In genomic region chr16:29536411-29537204, GRCm38 (mm10) we compare ENCODE assay signal across 11 mouse cellular contexts. TPM values are rescaled to one million over a fixed set of nuclear protein-coding genes. Genes with fewer than 3 reads are reported as not detected.
DNase-seq lines count a peak whose midpoint lies in the region; ATAC-seq and TF ChIP-seq lines count a peak whose summit lies in the region.
"Had no signal": no experiment of that assay in that cellular context is flagged by ENCODE, and none has a peak within 500 bp of the region (broad histone marks: within the 10 kb centered on the region; RNA-seq: fewer than 3 reads in every experiment).

No protein-coding gene starts in this region.

- peak; percentile 82 for DNase-seq in forebrain, embryonic 14.5 days (ENCODE audit: low spot score)
- DNase-seq in forebrain, embryonic 11.5 days (ENCODE audit: low spot score) = no peak
- DNase-seq in brain, embryonic 14.5 days (ENCODE audit: low read depth) = peak; percentile 88
- peak; percentile 16 for DNase-seq in kidney, postnatal 0 days (ENCODE audit: low spot score)
- peak; percentile 73 for DNase-seq in midbrain, postnatal 0 days (ENCODE audit: low spot score)
- no peak for DNase-seq in ovary, postnatal 14 days (ENCODE audit: low spot score)
- no peak for DNase-seq in urinary bladder, adult 18-20 months (ENCODE audit: low spot score in 2 of 2)

- no peak for TF ChIP-seq POLR2A in brain, embryonic 14.5 days (IDR thresholded peaks at IDR 0.05; ENCODE audit: borderline replicate concordance, extremely low read depth, insufficient read depth, insufficient read length, poor library complexity, severe bottlenecking)

- WGBS in forebrain, embryonic 14.5 days = 37% methylated on average over 15 of the region's 15 CpGs
- WGBS in forebrain, embryonic 11.5 days = 80% methylated on average over 15 of the region's 15 CpGs
- 67% methylated on average over 15 of the region's 15 CpGs for WGBS in kidney, postnatal 0 days
- WGBS in midbrain, postnatal 0 days = 66% methylated on average over 15 of the region's 15 CpGs

- ATAC-seq in forebrain, embryonic 14.5 days = peak; percentile 81
- ATAC-seq in forebrain, embryonic 11.5 days (replicated peaks; ENCODE audit: low FRiP score) = no peak
- peak; percentile 73; the same call in 1 of the 2 replicates for ATAC-seq in kidney, postnatal 0 days (replicated peaks; ENCODE audit: low FRiP score, low read depth)
- ATAC-seq in midbrain, postnatal 0 days (ENCODE audit: low FRiP score) = 0 out of 2 replicates have a peak, but pooled peaks have one; percentile 34
- ATAC-seq in activated CD4-positive, CD25-positive, alpha-beta regulatory T cell, adult 4 months = no peak

- no peak overlapping the region for H3K4me2 ChIP-seq in forebrain, embryonic 14.5 days (ENCODE audit: low read length)
- H3K4me2 ChIP-seq in forebrain, embryonic 11.5 days (ENCODE audit: low read depth, low read length, severe bottlenecking) = no peak overlapping the region
- no peak overlapping the region; the same call in 1 of the 2 replicates for H3K4me2 ChIP-seq in kidney, postnatal 0 days (ENCODE audit: low read length)
- H3K4me2 ChIP-seq in midbrain, postnatal 0 days (ENCODE audit: low read depth, low read length, poor library complexity, severe bottlenecking) = no peak overlapping the region
- H3K4me2 ChIP-seq: heart, embryonic 13.5 days; liver, embryonic 11.5 days; midbrain, embryonic 12.5 days had no signal

- no peaks in the 10 kb centered on the region for H3K9me3 ChIP-seq in forebrain, embryonic 14.5 days (replicated peaks; ENCODE audit: control insufficient read depth, low read length)
- no peaks in the 10 kb centered on the region for H3K9me3 ChIP-seq in forebrain, embryonic 11.5 days (ENCODE audit: control insufficient read depth, low read length)
- H3K9me3 ChIP-seq in kidney, postnatal 0 days (replicated peaks; ENCODE audit: low read length) = no peaks in the 10 kb centered on the region
- H3K9me3 ChIP-seq in midbrain, postnatal 0 days (ENCODE audit: low read length) = no peaks in the 10 kb centered on the region
- H3K9me3 ChIP-seq: heart, embryonic 13.5 days; midbrain, embryonic 12.5 days had no signal

- H3K4me1 ChIP-seq in forebrain, embryonic 14.5 days (ENCODE audit: control insufficient read depth, insufficient read depth, low read length) = peaks cover 5% of the 10 kb centered on the region
- no peaks in the 10 kb centered on the region for H3K4me1 ChIP-seq in forebrain, embryonic 11.5 days (replicated peaks; ENCODE audit: control insufficient read depth, insufficient read depth, low read length)
- peaks cover 2% of the 10 kb centered on the region; the same call in 1 of the 2 replicates for H3K4me1 ChIP-seq in kidney, postnatal 0 days (replicated peaks; ENCODE audit: insufficient read depth, low read length)
- no peaks in the 10 kb centered on the region; the same call in 1 of the 2 replicates for H3K4me1 ChIP-seq in midbrain, postnatal 0 days (ENCODE audit: insufficient read depth, low read length)
- H3K4me1 ChIP-seq: heart, embryonic 13.5 days; midbrain, embryonic 12.5 days had no signal

- no peak for TF ChIP-seq CTCF in brain, embryonic 14.5 days (IDR thresholded peaks at IDR 0.05; ENCODE audit: borderline replicate concordance, extremely low read depth, insufficient read depth, insufficient read length)
- TF ChIP-seq CTCF in kidney, postnatal 0 days (IDR thresholded peaks at IDR 0.05; ENCODE audit: low read depth) = no peak
- no peak for TF ChIP-seq CTCF in midbrain, postnatal 0 days (IDR thresholded peaks at IDR 0.05)

- no peaks in the 10 kb centered on the region for H3K36me3 ChIP-seq in forebrain, embryonic 14.5 days (ENCODE audit: control insufficient read depth, insufficient read depth, low read length)
- H3K36me3 ChIP-seq in forebrain, embryonic 11.5 days (ENCODE audit: control insufficient read depth, insufficient read depth, low read length) = no peaks in the 10 kb centered on the region
- H3K36me3 ChIP-seq in kidney, postnatal 0 days (ENCODE audit: insufficient read depth, low read length) = no peaks in the 10 kb centered on the region
- no peaks in the 10 kb centered on the region for H3K36me3 ChIP-seq in midbrain, postnatal 0 days (ENCODE audit: insufficient read depth, low read length)
- H3K36me3 ChIP-seq: heart, embryonic 13.5 days; midbrain, embryonic 12.5 days had no signal

- no peak overlapping the region for H3K9ac ChIP-seq in forebrain, embryonic 14.5 days (ENCODE audit: low read length)
- no peak overlapping the region for H3K9ac ChIP-seq in forebrain, embryonic 11.5 days (ENCODE audit: low read length)
- H3K9ac ChIP-seq in kidney, postnatal 0 days (ENCODE audit: low read depth, low read length) = no peak overlapping the region
- no peak overlapping the region for H3K9ac ChIP-seq in midbrain, postnatal 0 days (replicated peaks; ENCODE audit: low read length, poor library complexity, severe bottlenecking)
- H3K9ac ChIP-seq: heart, embryonic 13.5 days; midbrain, embryonic 12.5 days had no signal

- no peak overlapping the region for H3K4me3 ChIP-seq in forebrain, embryonic 14.5 days (ENCODE audit: low read depth, low read length)
- H3K4me3 ChIP-seq in forebrain, embryonic 11.5 days (ENCODE audit: low read depth, low read length) = no peak overlapping the region
- H3K4me3 ChIP-seq in kidney, postnatal 0 days (replicated peaks; ENCODE audit: low read depth, low read length) = no peak overlapping the region
- H3K4me3 ChIP-seq in midbrain, postnatal 0 days (ENCODE audit: low read depth, low read length) = no peak overlapping the region
- H3K4me3 ChIP-seq: heart, embryonic 13.5 days; midbrain, embryonic 12.5 days had no signal

- H3K27me3 ChIP-seq in forebrain, embryonic 14.5 days (replicated peaks; ENCODE audit: control insufficient read depth, insufficient read depth, low read length) = no peaks in the 10 kb centered on the region
- H3K27me3 ChIP-seq in forebrain, embryonic 11.5 days (ENCODE audit: control insufficient read depth, insufficient read depth, low read length) = no peaks in the 10 kb centered on the region
- no peaks in the 10 kb centered on the region for H3K27me3 ChIP-seq in kidney, postnatal 0 days (ENCODE audit: insufficient read depth, low read length)
- no peaks in the 10 kb centered on the region for H3K27me3 ChIP-seq in midbrain, postnatal 0 days (ENCODE audit: insufficient read depth, low read length)
- H3K27me3 ChIP-seq: heart, embryonic 13.5 days; midbrain, embryonic 12.5 days had no signal

- H3K27ac ChIP-seq in forebrain, embryonic 14.5 days (ENCODE audit: low read depth, low read length) = no peak overlapping the region
- H3K27ac ChIP-seq in forebrain, embryonic 11.5 days (ENCODE audit: low read depth, low read length) = no peak overlapping the region
- H3K27ac ChIP-seq in kidney, postnatal 0 days = peak overlapping the region; percentile 10
- H3K27ac ChIP-seq in midbrain, postnatal 0 days (ENCODE audit: low read depth, low read length) = no peak overlapping the region
- H3K27ac ChIP-seq: heart, embryonic 13.5 days; midbrain, embryonic 12.5 days had no signal

RNA-seq across cellular contexts. Expression of gene Atp13a4, which starts 8.1 kb away (rescaled TPM):
- 0.43 and 0.63 TPM in 2 replicates for polyA plus RNA-seq in forebrain, embryonic 14.5 days (2014; fragmentation: Nextera tagmentation; extraction: Ambion mirVana)
- polyA plus RNA-seq in forebrain, embryonic 11.5 days (2014; fragmentation: Nextera tagmentation; extraction: Ambion mirVana) = 0.67 TPM in 1 of 2 replicates, not detected in the other
- polyA plus RNA-seq in brain, embryonic 14.5 days (2012; rRNA removed) = 1.4 and 3.4 TPM in 2 replicates
- polyA plus RNA-seq in kidney, postnatal 0 days (2015; fragmentation: Nextera tagmentation; extraction: Ambion mirVana) = 2.6 and 3.1 TPM in 2 replicates
- 3.0 and 5.9 TPM in 2 replicates for total RNA-seq in midbrain, postnatal 0 days (2014; rRNA removed)
- 3.1 and 4.2 TPM in 2 replicates for polyA plus RNA-seq in midbrain, postnatal 0 days (2015; fragmentation: Nextera tagmentation; extraction: Ambion mirVana)
- polyA plus RNA-seq in activated CD4-positive, CD25-positive, alpha-beta regulatory T cell, adult 4 months (2017; shearing (Covaris generic)) = not detected
- polyA plus RNA-seq: heart, embryonic 13.5 days had no signal

RNA-seq across cellular contexts. Expression of gene Opa1, which starts 42.5 kb away (rescaled TPM):
- 43.0 and 55.6 TPM in 2 replicates for polyA plus RNA-seq in forebrain, embryonic 14.5 days (2014; fragmentation: Nextera tagmentation; extraction: Ambion mirVana)
- 50.2 and 53.1 TPM in 2 replicates for polyA plus RNA-seq in forebrain, embryonic 11.5 days (2014; fragmentation: Nextera tagmentation; extraction: Ambion mirVana)
- 30.8 and 41.2 TPM in 2 replicates for polyA plus RNA-seq in brain, embryonic 14.5 days (2012; rRNA removed)
- 22.6 and 27.5 TPM in 2 replicates for polyA plus RNA-seq in kidney, postnatal 0 days (2015; fragmentation: Nextera tagmentation; extraction: Ambion mirVana)
- 77.4 and 106 TPM in 2 replicates for total RNA-seq in midbrain, postnatal 0 days (2014; rRNA removed)
- 42.5 and 43.9 TPM in 2 replicates for polyA plus RNA-seq in midbrain, postnatal 0 days (2015; fragmentation: Nextera tagmentation; extraction: Ambion mirVana)
- polyA plus RNA-seq in activated CD4-positive, CD25-positive, alpha-beta regulatory T cell, adult 4 months (2017; shearing (Covaris generic)) = 10 to 100 TPM; 22.2 to 22.4 TPM

Comparison
In these comparisons a context has a peak if more than half of its experiments do, and no peak if none do; other contexts are left out.
1. ATAC-seq: peak in forebrain, embryonic 14.5 days (single experiment), kidney, postnatal 0 days (single experiment) and midbrain, postnatal 0 days (single experiment); none in forebrain, embryonic 11.5 days (single experiment) and activated CD4-positive, CD25-positive, alpha-beta regulatory T cell, adult 4 months (single experiment).
2. DNase-seq: peak in forebrain, embryonic 14.5 days (single experiment), brain, embryonic 14.5 days (single experiment), kidney, postnatal 0 days (single experiment) and midbrain, postnatal 0 days (single experiment); none in forebrain, embryonic 11.5 days (single experiment), ovary, postnatal 14 days (single experiment) and urinary bladder, adult 18-20 months (0 of 2).